Mouse (Mus musculus): ENCODE measurements around the gene Cdnf. TPM values are rescaled to one million over a fixed set of nuclear protein-coding genes. Genes with fewer than 3 reads are reported as not detected.

Cdnf gene
- polyA plus RNA-seq, 1 experiment from 2014 or later = 0.23 TPM

DNA sequence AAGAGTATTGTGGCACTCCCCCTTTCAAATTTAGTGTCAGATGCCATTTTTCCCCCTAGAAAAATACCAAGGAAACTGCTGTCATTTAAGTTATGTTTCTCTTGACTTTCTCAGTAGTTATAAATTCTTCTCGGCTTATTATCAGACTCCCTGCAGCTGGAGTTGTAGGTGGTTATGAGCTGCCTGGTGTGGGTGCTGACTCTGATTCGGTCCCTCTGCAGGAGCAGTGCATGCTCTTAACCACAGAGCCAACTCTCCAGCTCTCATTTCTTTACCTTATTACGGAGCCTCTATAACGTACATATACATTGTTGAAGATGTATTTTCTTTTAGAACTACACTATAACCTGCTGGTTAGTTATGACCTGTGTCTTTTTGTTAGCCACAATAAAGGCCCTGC is 9.7 kb downstream of the Cdnf start:
- Histone ChIP-seq H3K4me2 (no peak overlapping the region), H3K9ac (no peak overlapping the region), H3K27me3 (no peaks in the 10 kb centered on the region), H3K36me3 (no peaks in the 10 kb centered on the region), H3K4me1 (no peaks in the 10 kb centered on the region), H3K4me3 (no peak overlapping the region), H3K27ac (no peak overlapping the region), H3K9me3 (no peaks in the 10 kb centered on the region)
- 73% methylated on average over 4 of the region's 4 CpGs for WGBS
- ATAC-seq (ENCODE audit: insufficient number of reproducible peaks, low FRiP score, low TSS enrichment, low read depth) = no peak

DNA sequence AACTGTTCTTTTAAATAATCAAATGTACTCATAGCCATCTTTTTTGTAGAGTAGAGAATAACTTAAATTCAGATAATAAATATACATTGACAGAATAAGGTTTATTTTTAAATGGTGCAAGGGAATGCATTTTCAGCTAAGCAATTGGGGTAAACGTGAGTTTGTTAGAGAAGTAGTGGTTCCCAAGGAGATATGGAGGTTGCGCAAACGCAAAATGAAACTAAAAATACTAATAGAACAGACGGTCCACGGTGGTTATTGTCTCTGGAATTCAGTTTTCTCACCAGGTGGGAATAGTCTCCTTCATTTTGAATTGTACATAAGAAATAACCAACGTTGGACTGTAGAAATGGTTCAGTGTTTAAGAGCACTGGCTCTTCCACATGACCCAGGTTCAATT is 13.5 kb downstream of the Cdnf start:
- no peak overlapping the region for H3K27ac ChIP-seq
- 79% methylated on average over 6 of the region's 6 CpGs for WGBS
- no peaks in the 10 kb centered on the region for H3K9me3 ChIP-seq
- H3K9ac ChIP-seq = no peak overlapping the region
- no peak for ATAC-seq (ENCODE audit: insufficient number of reproducible peaks, low FRiP score, low TSS enrichment, low read depth)
- H3K36me3 ChIP-seq = no peaks in the 10 kb centered on the region
- H3K4me3 ChIP-seq = no peak overlapping the region
- H3K4me2 ChIP-seq = no peak overlapping the region
- H3K27me3 ChIP-seq = no peaks in the 10 kb centered on the region
- no peaks in the 10 kb centered on the region for H3K4me1 ChIP-seq

- Histone ChIP-seq H3K36me3 (no peaks in the 10 kb centered on the region), H3K4me1 (no peaks in the 10 kb centered on the region), H3K4me3 (no peak overlapping the region), H3K27me3 (no peaks in the 10 kb centered on the region), H3K27ac (no peak overlapping the region), H3K9ac (no peak overlapping the region), H3K9me3 (no peaks in the 10 kb centered on the region), H3K4me2 (no peak overlapping the region)
- 61% methylated on average over 9 of the region's 9 CpGs for WGBS
- ATAC-seq (ENCODE audit: insufficient number of reproducible peaks, low FRiP score, low TSS enrichment, low read depth) = no peak
These were observed 28.7 kb downstream of the Cdnf start for GRCm38 (mm10) chr2:3541307-3542079.

GRCm38 (mm10) chr2:3546055-3546454 is 33.2 kb downstream of the Cdnf start:
- Histone ChIP-seq H3K27me3 (no peaks in the 10 kb centered on the region), H3K4me2 (no peak overlapping the region), H3K27ac (no peak overlapping the region), H3K36me3 (no peaks in the 10 kb centered on the region), H3K4me3 (no peak overlapping the region), H3K9me3 (no peaks in the 10 kb centered on the region), H3K9ac (no peak overlapping the region), H3K4me1 (no peaks in the 10 kb centered on the region)
- WGBS = 63% methylated on average over 2 of the region's 2 CpGs
- ATAC-seq (ENCODE audit: insufficient number of reproducible peaks, low FRiP score, low TSS enrichment, low read depth) = no peak

DNA sequence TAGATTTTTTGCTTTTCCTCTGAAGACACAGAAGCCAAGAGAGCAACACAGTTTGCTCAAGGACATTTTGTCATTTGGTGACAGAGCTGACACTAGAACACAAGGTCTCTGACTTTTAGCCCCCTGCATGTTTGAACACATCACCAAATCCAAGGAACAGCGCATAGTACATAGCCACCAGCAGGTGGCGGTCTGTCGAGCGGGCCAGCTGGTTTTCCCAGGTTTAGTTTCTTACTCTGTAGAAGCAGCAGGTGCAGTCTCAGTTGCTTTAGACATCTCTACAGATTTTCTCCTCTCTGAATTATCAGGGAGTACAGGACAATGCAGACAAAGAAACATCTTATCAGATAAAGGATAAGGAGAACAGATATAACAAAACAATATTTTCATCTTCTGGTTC is 33.8 kb downstream of the Cdnf start:
- WGBS = under 1% methylated on average over 4 of the region's 4 CpGs
- ATAC-seq (ENCODE audit: insufficient number of reproducible peaks, low FRiP score, low TSS enrichment, low read depth) = no peak

DNA sequence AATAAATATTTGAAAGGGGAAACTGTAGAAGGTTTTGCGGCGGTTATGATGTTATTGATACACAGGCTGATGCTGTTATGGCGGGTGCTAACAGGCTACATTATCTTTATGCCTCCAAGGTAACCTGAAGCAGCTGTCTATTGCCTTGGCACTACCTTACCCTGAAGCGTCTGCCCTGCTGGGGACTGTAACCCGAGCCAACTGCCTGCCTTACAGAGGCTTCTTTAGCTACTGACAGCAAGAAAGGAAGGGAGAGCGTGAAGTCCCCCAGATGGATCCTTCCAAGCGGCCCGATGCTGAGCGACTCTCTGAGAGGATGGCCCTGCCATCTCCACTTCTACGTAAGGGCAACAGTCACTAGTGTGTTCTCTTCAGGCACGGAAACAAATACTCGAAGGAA is 57.4 kb downstream of the Cdnf start, which contains the start of gene Fam107b:
Gene Fam107b (plus strand): TSS at position 303 of the 400 bp plus-strand sequence.
- H3K9me3 ChIP-seq = no peaks in the 10 kb centered on the region
- no peak for ATAC-seq (ENCODE audit: insufficient number of reproducible peaks, low FRiP score, low TSS enrichment, low read depth)
- H3K4me3 ChIP-seq = no peak within 1 kb of the TSS
- no peak within 1 kb of the TSS for H3K4me2 ChIP-seq
- H3K36me3 ChIP-seq = no peaks in the 10 kb centered on the region
- no peaks in the 10 kb centered on the region for H3K4me1 ChIP-seq
- H3K27me3 ChIP-seq = no peaks in the 10 kb centered on the region
- WGBS = 63% methylated on average over 12 of the region's 12 CpGs
- no peak within 1 kb of the TSS for H3K27ac ChIP-seq
- no peak within 1 kb of the TSS for H3K9ac ChIP-seq

More for the DNA sequence above, 33.8 kb downstream of the Cdnf start:
- Histone ChIP-seq H3K4me2 (no peak overlapping the region), H3K4me3 (no peak overlapping the region), H3K4me1 (no peaks in the 10 kb centered on the region), H3K9ac (no peak overlapping the region), H3K36me3 (no peaks in the 10 kb centered on the region), H3K9me3 (no peaks in the 10 kb centered on the region), H3K27me3 (no peaks in the 10 kb centered on the region), H3K27ac (no peak overlapping the region)

GRCm38 (mm10) chr2:3570606-3571005 is 57.8 kb downstream of the Cdnf start:
- 79% methylated on average over 11 of the region's 11 CpGs for WGBS

GRCm38 (mm10) chr2:3573883-3574282 is 61.1 kb downstream of the Cdnf start:
- H3K27me3 ChIP-seq = no peaks in the 10 kb centered on the region
- no peak for ATAC-seq (ENCODE audit: insufficient number of reproducible peaks, low FRiP score, low TSS enrichment, low read depth)
- no peak overlapping the region for H3K4me3 ChIP-seq
- no peak overlapping the region for H3K27ac ChIP-seq
- no peak overlapping the region for H3K4me2 ChIP-seq
- H3K9me3 ChIP-seq = no peaks in the 10 kb centered on the region
- 76% methylated on average over 7 of the region's 7 CpGs for WGBS
- H3K4me1 ChIP-seq = peaks cover 6% of the 10 kb centered on the region
- H3K36me3 ChIP-seq = no peaks in the 10 kb centered on the region
- H3K9ac ChIP-seq = no peak overlapping the region

More at GRCm38 (mm10) chr2:3570606-3571005, 57.8 kb downstream of the Cdnf start:
- H3K9me3 ChIP-seq = no peaks in the 10 kb centered on the region
- H3K27me3 ChIP-seq = no peaks in the 10 kb centered on the region
- H3K36me3 ChIP-seq = no peaks in the 10 kb centered on the region
- H3K4me1 ChIP-seq = no peaks in the 10 kb centered on the region
- H3K27ac ChIP-seq = no peak overlapping the region
- H3K4me3 ChIP-seq = no peak overlapping the region
- ATAC-seq (ENCODE audit: insufficient number of reproducible peaks, low FRiP score, low TSS enrichment, low read depth) = no peak
- H3K9ac ChIP-seq = no peak overlapping the region
- H3K4me2 ChIP-seq = no peak overlapping the region

GRCm38 (mm10) chr2:3575140-3575539 is 62.3 kb downstream of the Cdnf start:
- Histone ChIP-seq H3K9ac (no peak overlapping the region), H3K9me3 (no peaks in the 10 kb centered on the region), H3K4me2 (no peak overlapping the region), H3K27ac (no peak overlapping the region), H3K4me3 (no peak overlapping the region), H3K4me1 (peaks cover 11% of the 10 kb centered on the region), H3K36me3 (no peaks in the 10 kb centered on the region), H3K27me3 (no peaks in the 10 kb centered on the region)
- no peak for ATAC-seq (ENCODE audit: insufficient number of reproducible peaks, low FRiP score, low TSS enrichment, low read depth)
- WGBS = 88% methylated on average over 1 of the region's 1 CpGs

Other genes with a start within 250 kb of the Cdnf start
- 34.1 and 36.6 TPM in 2 replicates for gene Nmt2, start 228.8 kb upstream of the Cdnf start, polyA plus RNA-seq (2015; fragmentation: Nextera tagmentation; extraction: Ambion mirVana)
- 20.2 and 20.7 TPM in 2 replicates for gene Rpp38, start 180.4 kb upstream of the Cdnf start, polyA plus RNA-seq (2015; fragmentation: Nextera tagmentation; extraction: Ambion mirVana)
- 0.61 and 1.2 TPM in 2 replicates for gene Acbd7, start 176.9 kb upstream of the Cdnf start, polyA plus RNA-seq (2015; fragmentation: Nextera tagmentation; extraction: Ambion mirVana)
- 0.31 and 0.55 TPM in 2 replicates for gene Olah, start 115.8 kb upstream of the Cdnf start, polyA plus RNA-seq (2015; fragmentation: Nextera tagmentation; extraction: Ambion mirVana)
- gene Meig1, start 90.4 kb upstream of the Cdnf start, polyA plus RNA-seq (2015; fragmentation: Nextera tagmentation; extraction: Ambion mirVana) = not detected in 2 replicates
- gene Dclre1c, start 88.9 kb upstream of the Cdnf start, polyA plus RNA-seq (2015; fragmentation: Nextera tagmentation; extraction: Ambion mirVana) = 7.5 and 8.5 TPM in 2 replicates
- 8.9 and 12.5 TPM in 2 replicates for gene Suv39h2, start 38.0 kb upstream of the Cdnf start, polyA plus RNA-seq (2015; fragmentation: Nextera tagmentation; extraction: Ambion mirVana)
- gene Gm45902, start 240 bp upstream of the Cdnf start, polyA plus RNA-seq (2015; fragmentation: Nextera tagmentation; extraction: Ambion mirVana) = 3.4 and 3.5 TPM in 2 replicates
- gene Hspa14, start 216 bp upstream of the Cdnf start, polyA plus RNA-seq (2015; fragmentation: Nextera tagmentation; extraction: Ambion mirVana) = 87.9 and 89.1 TPM in 2 replicates
- 38.1 and 38.3 TPM in 2 replicates for gene Fam107b, start 57.5 kb downstream of the Cdnf start, polyA plus RNA-seq (2015; fragmentation: Nextera tagmentation; extraction: Ambion mirVana)